Mouse (Mus musculus) cerebellum, adult 11 months (tissue): ENCODE measurements around the gene Bcl2l13.
"Not testable (repeated sequence)": the region's sequence is repeated elsewhere in the genome, so short reads cannot be mapped to it uniquely, and the experiment has no call there.

Experiments
- DNase-seq: peaks from one replicate; pipeline ENCODE4 v3.0.0; 2022

The Bcl2l13 gene

GRCm38 (mm10) chr6:120835474-120836374 is at the start of gene Bcl2l13:
Gene Bcl2l13, plus strand, starts transcription at chr6:120836212.
- DNase-seq = peak; percentile 93

- DNase-seq = no peak
Observed at GRCm38 (mm10) chr6:120788068-120788607, 47.9 kb upstream of the Bcl2l13 start.

- DNase-seq = no peak
Observed at GRCm38 (mm10) chr6:120788904-120789303, 47.1 kb upstream of the Bcl2l13 start.

- no peak for DNase-seq
Observed at GRCm38 (mm10) chr6:120790153-120790552, 45.9 kb upstream of the Bcl2l13 start.

GRCm38 (mm10) chr6:120790717-120791116 is 45.3 kb upstream of the Bcl2l13 start:
- no peak for DNase-seq

- DNase-seq = no peak
Observed at GRCm38 (mm10) chr6:120792947-120793346, 43.1 kb upstream of the Bcl2l13 start.

- DNase-seq = no peak
Observed at GRCm38 (mm10) chr6:120795422-120796086, 40.5 kb upstream of the Bcl2l13 start.

GRCm38 (mm10) chr6:120796111-120796510 is 39.9 kb upstream of the Bcl2l13 start:
- no peak for DNase-seq

- no peak for DNase-seq
Observed at GRCm38 (mm10) chr6:120798019-120798418, 38.0 kb upstream of the Bcl2l13 start.

- DNase-seq = no peak
Observed at GRCm38 (mm10) chr6:120798905-120799304, 37.1 kb upstream of the Bcl2l13 start.

GRCm38 (mm10) chr6:120799581-120800041 is 36.4 kb upstream of the Bcl2l13 start:
- no peak for DNase-seq

- DNase-seq = no peak
Observed at GRCm38 (mm10) chr6:120806999-120807737, 28.8 kb upstream of the Bcl2l13 start.

GRCm38 (mm10) chr6:120807738-120808081 is 28.3 kb upstream of the Bcl2l13 start:
- DNase-seq = no peak

- DNase-seq = not testable (repeated sequence)
Observed at GRCm38 (mm10) chr6:120811999-120812398, 24.0 kb upstream of the Bcl2l13 start.

GRCm38 (mm10) chr6:120819294-120819693 is 16.7 kb upstream of the Bcl2l13 start:
- DNase-seq = no peak

GRCm38 (mm10) chr6:120820144-120820543 is 15.9 kb upstream of the Bcl2l13 start:
- no peak for DNase-seq

- no peak for DNase-seq
Observed at GRCm38 (mm10) chr6:120820941-120821340, 15.1 kb upstream of the Bcl2l13 start.

GRCm38 (mm10) chr6:120821715-120822114 is 14.3 kb upstream of the Bcl2l13 start:
- no peak for DNase-seq

- peak; percentile 88 for DNase-seq
Observed at GRCm38 (mm10) chr6:120822307-120822928, 13.6 kb upstream of the Bcl2l13 start, which contains the start of gene Atp6v1e1. Gene Atp6v1e1, minus strand, starts transcription at chr6:120822793.

GRCm38 (mm10) chr6:120822937-120823614 is 12.9 kb upstream of the Bcl2l13 start:
- no peak for DNase-seq

GRCm38 (mm10) chr6:120830056-120830455 is 6.0 kb upstream of the Bcl2l13 start:
- no peak for DNase-seq
